Mouse (Mus musculus): ENCODE measurements around the gene Sel1l2.

The Sel1l2 gene

GRCm38 (mm10) chr2:140389525-140389924 is at the start of gene Sel1l2:
Gene Sel1l2 (minus strand): TSS chr2:140389706.
- DNase-seq (ENCODE audit: low spot score), result no peak

GRCm38 (mm10) chr2:140439081-140439480 is 49.6 kb upstream of the Sel1l2 start:
- DNase-seq (ENCODE audit: low spot score), result no peak

GRCm38 (mm10) chr2:140427283-140427682 is 37.8 kb upstream of the Sel1l2 start:
- no peak for DNase-seq (ENCODE audit: low spot score)

GRCm38 (mm10) chr2:140425844-140426243 is 36.3 kb upstream of the Sel1l2 start:
- no peak for DNase-seq (ENCODE audit: low spot score)

GRCm38 (mm10) chr2:140395744-140396231 is 6.3 kb upstream of the Sel1l2 start:
- DNase-seq (ENCODE audit: low spot score), result peak; percentile 12

- DNase-seq (ENCODE audit: low spot score), result peak; percentile 96
Observed at GRCm38 (mm10) chr2:140395179-140395578, 5.7 kb upstream of the Sel1l2 start, which contains the start of gene Macrod2. Gene Macrod2 (plus strand): TSS chr2:140395309.

- DNase-seq (ENCODE audit: low spot score), result no peak
Observed at GRCm38 (mm10) chr2:140364804-140365203, 24.7 kb downstream of the Sel1l2 start.

GRCm38 (mm10) chr2:140359905-140360304 is 29.6 kb downstream of the Sel1l2 start:
- no peak for DNase-seq (ENCODE audit: low spot score)

GRCm38 (mm10) chr2:140342394-140342793 is 47.1 kb downstream of the Sel1l2 start:
- no peak for DNase-seq (ENCODE audit: low spot score)

- no peak for DNase-seq (ENCODE audit: low spot score)
Observed at GRCm38 (mm10) chr2:140330508-140331306, 58.8 kb downstream of the Sel1l2 start.

GRCm38 (mm10) chr2:140302976-140303708 is 86.4 kb downstream of the Sel1l2 start:
- DNase-seq (ENCODE audit: low spot score), result no peak

- no peak for DNase-seq (ENCODE audit: low spot score)
Observed at GRCm38 (mm10) chr2:140297155-140297554, 92.4 kb downstream of the Sel1l2 start.

GRCm38 (mm10) chr2:140293820-140294219 is 95.7 kb downstream of the Sel1l2 start:
- DNase-seq (ENCODE audit: low spot score), result no peak

- no peak for DNase-seq (ENCODE audit: low spot score)
Observed at GRCm38 (mm10) chr2:140280808-140281207, 108.7 kb downstream of the Sel1l2 start.

GRCm38 (mm10) chr2:140255595-140256141 is 133.8 kb downstream of the Sel1l2 start:
- DNase-seq (ENCODE audit: low spot score), result no peak

GRCm38 (mm10) chr2:140254256-140254655 is 135.2 kb downstream of the Sel1l2 start:
- DNase-seq (ENCODE audit: low spot score), result no peak

- no peak for DNase-seq (ENCODE audit: low spot score)
Observed at GRCm38 (mm10) chr2:140243105-140243504, 146.4 kb downstream of the Sel1l2 start.

GRCm38 (mm10) chr2:140242398-140242797 is 147.1 kb downstream of the Sel1l2 start:
- DNase-seq (ENCODE audit: low spot score), result no peak

GRCm38 (mm10) chr2:140237245-140237644 is 152.3 kb downstream of the Sel1l2 start:
- DNase-seq (ENCODE audit: low spot score), result no peak

GRCm38 (mm10) chr2:140230295-140230694 is 159.2 kb downstream of the Sel1l2 start:
- DNase-seq (ENCODE audit: low spot score), result no peak

- DNase-seq (ENCODE audit: low spot score), result no peak
Observed at GRCm38 (mm10) chr2:140220325-140220724, 169.2 kb downstream of the Sel1l2 start.

- DNase-seq (ENCODE audit: low spot score), result no peak
Observed at GRCm38 (mm10) chr2:140215965-140216364, 173.5 kb downstream of the Sel1l2 start.

- DNase-seq (ENCODE audit: low spot score), result no peak
Observed at GRCm38 (mm10) chr2:140215415-140215814, 174.1 kb downstream of the Sel1l2 start.

All from urinary bladder, postnatal 25 days (tissue).